Mouse (Mus musculus): ENCODE data around the gene Adamts20. TPM values are rescaled to one million over a fixed set of nuclear protein-coding genes. Genes with fewer than 3 reads are reported as not detected.

Adamts20 gene
- total RNA-seq, 2 experiments from 2014 or later, result 25.3 to 28.8 TPM

GRCm38 (mm10) chr15:94344317-94344716 lies 120.9 kb downstream of the Adamts20 start:
- no peak for DNase-seq

DNA sequence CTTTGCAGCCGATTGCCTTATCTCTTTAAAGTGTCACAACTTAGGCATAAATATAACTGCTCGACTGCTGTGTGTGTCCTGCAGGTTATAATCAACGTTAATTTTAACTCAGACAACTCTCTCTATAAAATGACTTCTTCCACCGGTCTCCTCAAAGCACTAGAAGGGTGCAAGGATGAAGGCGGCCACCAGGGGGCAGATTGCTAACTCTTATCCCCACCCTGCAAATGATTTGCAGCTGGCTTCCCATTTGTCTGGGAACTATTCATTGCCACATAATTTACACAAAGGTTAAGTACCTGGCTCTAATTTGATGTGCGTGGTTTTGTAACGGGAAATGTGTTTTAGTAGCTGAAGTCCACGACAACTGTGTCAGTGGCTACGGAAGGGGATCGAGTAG lies 122.9 kb downstream of the Adamts20 start:
- peak; percentile 85 for DNase-seq

DNA sequence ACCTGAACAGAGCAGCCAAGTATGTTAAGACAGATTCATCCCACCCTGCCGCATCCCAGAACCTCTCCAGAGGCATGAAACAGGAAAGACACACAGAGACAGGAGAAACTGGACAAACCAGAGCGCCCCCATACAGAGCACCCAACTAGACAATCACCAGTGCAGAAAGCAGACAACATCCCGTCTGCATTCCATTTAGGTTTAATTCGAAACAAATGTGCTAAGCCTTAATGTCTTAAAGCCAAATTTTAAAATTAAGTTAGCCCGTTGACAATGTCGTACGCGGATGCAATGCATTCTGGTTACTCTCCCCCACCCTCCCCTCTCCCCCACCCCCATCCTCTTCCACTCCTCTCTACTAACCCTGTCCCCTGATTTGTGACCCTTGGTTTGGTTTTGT lies 126.2 kb downstream of the Adamts20 start:
- no peak for DNase-seq

GRCm38 (mm10) chr15:94334586-94334985 lies 130.6 kb downstream of the Adamts20 start:
- no peak for DNase-seq

GRCm38 (mm10) chr15:94326626-94327025 lies 138.6 kb downstream of the Adamts20 start:
- no peak for DNase-seq

DNA sequence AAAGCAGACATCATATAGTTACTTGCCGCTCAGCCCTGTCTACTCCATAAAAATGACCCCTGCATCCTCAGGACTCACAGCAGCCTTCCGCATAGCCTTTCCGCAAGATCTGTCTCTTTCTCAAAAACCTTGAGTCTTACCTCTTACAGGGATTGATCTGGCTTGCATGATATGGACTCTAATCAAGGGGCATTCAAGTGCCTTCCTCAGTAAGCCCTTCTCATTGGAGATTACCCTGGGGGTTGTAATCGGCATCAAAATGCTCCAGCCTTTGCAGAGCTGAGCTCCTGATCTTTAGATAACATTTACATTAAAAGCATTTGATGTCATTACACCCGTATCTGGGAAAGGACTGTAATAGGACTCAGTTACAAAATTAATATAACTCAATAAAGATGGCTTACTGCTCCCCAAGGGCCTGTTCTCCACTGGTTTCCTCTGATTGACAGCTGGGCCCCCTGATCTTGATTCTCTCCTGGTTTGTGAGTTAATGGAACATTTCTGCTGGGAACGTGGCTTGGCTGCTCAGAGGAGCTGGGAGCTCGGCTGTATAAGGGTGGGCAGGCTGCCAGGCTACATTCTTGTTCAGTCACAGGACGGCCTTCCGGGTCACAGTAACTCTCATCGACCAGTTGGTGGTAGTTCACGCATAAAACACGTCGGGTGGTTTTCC lies 139.6 kb downstream of the Adamts20 start:
- DNase-seq, result peak; percentile 74

DNA sequence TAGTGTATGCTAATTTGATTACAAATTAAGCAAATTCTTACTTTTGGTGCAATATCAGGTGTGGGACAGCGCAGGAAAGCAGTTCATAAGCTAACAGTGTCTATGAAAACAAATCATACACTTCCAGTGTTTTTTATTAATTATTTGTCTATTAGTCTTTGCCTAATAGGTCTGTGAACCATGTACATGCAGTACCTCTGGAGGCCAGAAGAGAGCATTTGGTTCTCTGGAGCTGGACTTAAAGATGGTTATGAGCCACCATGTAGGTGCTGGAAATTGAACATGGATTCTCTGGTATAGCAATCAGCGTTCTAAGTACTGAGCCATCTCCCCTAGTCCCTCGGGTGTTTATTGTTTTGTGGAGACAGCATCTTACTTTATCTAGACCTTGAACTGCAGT lies 149.0 kb downstream of the Adamts20 start:
- DNase-seq, result no peak

GRCm38 (mm10) chr15:94309689-94310088 lies 155.5 kb downstream of the Adamts20 start:
- no peak for DNase-seq

- no peak for DNase-seq
These were observed 157.3 kb downstream of the Adamts20 start for GRCm38 (mm10) chr15:94307888-94308287.

DNA sequence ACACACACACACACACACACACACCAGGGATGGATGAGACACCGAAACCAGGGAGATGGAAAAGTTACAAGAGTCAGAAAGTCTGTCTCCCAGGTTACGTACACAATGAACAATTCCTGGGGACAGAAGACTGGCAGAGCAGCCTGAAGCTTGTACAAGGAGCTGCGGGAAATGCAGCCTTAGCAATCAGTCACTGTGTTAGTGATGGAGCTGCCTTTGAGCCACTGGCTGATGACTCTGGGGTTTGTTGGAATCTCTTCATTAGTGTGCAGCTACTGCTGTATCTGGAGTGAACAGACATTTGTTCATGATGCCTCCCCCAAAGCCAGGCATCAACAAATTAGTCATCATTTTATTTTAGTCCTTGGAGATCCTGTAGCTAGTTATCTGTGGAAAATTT lies 162.1 kb downstream of the Adamts20 start:
- no peak for DNase-seq

DNA sequence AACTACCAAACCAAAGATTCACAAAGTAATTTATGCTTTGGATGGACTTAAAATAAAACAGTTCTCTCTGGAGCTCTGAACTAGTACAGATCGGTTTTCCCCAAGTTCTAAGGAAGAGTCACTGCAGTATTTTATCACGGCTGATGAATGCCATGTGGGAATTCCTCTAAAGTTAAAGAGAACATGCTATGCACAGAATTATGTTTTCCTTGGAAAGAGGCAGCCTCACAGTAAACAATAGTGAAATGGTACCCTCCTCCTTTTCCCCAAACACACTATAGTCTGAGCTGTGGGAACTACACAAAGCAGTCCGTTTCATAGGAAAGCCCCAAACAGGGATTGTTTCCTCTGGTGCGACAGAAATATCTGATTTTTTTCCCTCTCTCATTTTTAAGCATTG lies 171.1 kb downstream of the Adamts20 start:
- no peak for DNase-seq

GRCm38 (mm10) chr15:94288015-94288414 lies 177.2 kb downstream of the Adamts20 start:
- no peak for DNase-seq

DNA sequence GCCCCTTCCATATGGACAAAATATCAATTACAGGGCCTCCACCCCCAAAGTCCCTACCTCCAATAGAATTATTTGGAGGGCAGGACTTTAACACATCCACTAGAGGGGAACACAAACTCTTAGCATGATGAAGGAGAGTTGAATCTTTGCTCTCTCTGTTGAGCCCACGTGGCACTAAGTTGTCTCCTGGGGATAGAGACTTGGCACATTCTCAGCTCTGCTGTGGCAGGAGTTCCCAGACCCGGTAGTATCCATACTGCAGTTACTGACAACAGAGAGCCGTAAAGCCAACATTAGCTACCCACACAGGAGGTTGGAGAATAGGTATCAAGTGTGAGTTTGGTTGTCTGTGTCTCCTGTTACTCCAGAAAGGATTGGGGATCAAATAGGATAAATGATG lies 177.7 kb downstream of the Adamts20 start:
- no peak for DNase-seq

DNA sequence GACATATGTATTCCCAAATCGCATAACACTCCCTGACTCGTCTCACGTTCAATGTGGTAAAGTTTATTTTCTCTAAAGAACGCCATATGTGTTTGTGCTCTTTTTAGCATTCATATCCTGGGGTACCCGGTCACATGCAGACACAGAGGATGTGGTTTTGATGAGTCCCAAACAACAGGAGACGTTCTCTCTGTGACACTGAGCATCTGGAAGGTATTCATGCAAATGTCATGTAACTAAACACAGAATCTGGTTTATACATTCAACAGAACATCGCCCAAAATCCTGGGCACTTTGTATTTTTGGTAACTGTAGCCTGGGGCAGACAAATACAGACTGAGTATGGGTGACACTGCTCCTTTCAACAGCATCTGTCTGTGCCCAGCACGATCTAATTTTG lies 188.8 kb downstream of the Adamts20 start:
- DNase-seq, result no peak

DNA sequence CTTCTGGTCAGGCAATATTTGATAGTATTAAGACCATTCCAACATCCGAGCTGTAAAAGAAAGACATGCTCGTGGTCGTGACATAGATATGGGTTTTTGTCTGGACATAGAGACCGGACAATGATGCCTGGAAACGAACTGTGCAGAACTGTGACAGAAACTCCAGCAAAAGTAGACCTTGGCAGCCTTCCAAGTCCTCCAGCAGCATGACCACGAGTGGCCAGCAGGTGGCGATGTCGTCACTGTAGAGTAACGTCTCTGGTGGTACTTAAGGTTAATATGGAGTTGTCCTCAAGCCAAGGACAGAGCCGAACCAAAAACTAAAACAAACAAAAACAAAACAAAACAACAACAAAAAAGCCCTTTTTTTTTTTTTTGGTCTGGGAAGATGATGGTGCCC lies 199.6 kb downstream of the Adamts20 start:
- DNase-seq, result peak; percentile 89

GRCm38 (mm10) chr15:94264497-94264879 lies 200.7 kb downstream of the Adamts20 start:
- DNase-seq, result no peak

GRCm38 (mm10) chr15:94263866-94264496 lies 201.2 kb downstream of the Adamts20 start:
- peak; percentile 49 for DNase-seq

GRCm38 (mm10) chr15:94263241-94263640 lies 202.0 kb downstream of the Adamts20 start:
- no peak for DNase-seq

GRCm38 (mm10) chr15:94259497-94259896 lies 205.7 kb downstream of the Adamts20 start:
- DNase-seq, result no peak

DNA sequence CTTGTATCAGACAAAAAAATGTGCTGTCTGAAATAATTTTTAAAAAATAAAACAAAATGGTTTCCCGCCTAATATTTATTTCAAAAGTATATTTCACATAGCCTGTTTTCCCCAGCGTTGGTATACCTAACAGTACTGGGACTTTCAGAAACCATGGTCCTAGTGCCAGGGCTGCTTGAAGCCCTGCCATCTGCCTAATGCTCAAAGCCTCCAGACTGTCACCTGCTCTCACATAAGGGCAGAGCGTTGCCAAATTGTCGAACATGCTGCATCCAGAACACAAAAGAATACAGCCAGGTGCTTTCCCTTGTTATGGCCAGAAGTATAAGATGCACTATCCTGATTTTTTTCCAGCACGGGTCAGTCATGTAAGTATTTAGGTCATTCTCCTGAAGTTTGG lies 209.7 kb downstream of the Adamts20 start:
- no peak for DNase-seq

GRCm38 (mm10) chr15:94254861-94255516 lies 210.2 kb downstream of the Adamts20 start:
- DNase-seq, result peak; percentile 25

DNA sequence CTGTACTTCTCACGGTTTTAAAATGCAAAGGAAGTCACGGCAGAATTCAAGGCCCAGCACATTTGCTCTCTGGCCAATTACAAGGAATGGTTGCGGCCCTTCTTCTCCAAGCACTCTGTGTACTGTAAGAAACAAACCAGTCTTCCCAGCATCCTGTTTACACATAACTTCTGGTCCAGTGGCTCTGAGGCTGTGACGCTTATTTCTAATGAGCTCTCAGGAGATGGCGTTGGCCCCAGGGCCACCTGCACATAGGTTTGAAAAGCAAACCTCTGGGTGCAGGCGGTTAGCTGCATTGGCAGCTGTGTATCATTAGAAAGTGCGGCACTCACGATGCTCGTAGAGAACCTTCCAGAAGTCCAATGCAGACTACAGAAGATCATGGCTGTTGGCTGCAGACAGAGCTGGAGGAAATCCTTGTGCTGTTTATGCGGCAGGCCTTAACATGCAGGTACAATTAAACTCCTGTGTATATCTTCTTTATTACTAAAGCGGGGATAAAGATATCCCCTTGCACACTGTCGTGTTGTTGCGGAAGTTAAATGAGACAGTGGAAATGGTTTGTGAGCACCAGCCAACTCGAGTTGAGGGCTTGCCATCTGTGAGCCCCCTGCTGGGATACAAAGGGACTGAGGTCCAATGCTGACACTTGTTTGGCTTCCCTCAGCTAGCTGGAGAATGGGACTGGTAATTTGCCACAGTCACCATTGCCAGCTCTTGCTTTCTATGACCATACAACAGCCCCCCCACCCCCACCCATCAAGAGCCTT lies 210.9 kb downstream of the Adamts20 start:
- DNase-seq, result peak; percentile 33

All from gastrocnemius, postnatal 10 days (tissue).